Mouse (Mus musculus): ENCODE measurements at regions not wholly inside any gene's neighbourhood (a gene's known extent, or its start where the extent isn't known, plus 50 kb on each side); places are given as distances from the start of the nearest gene placed in this dataset.

GRCm38 (mm10) chr5:4697346-4698095, 60.3 kb downstream of the Fzd1 start:
- DNase-seq, result no peak

- no peak for DNase-seq
Observed at GRCm38 (mm10) chr5:4696701-4697100, 61.1 kb downstream of the Fzd1 start.

- no peak for DNase-seq
Observed at GRCm38 (mm10) chr5:4689130-4689529, 68.7 kb downstream of the Fzd1 start.

- no peak for DNase-seq
Observed at GRCm38 (mm10) chr5:4675316-4675715, 82.5 kb downstream of the Fzd1 start.

- no peak for DNase-seq
Observed at GRCm38 (mm10) chr5:4666381-4666780, 91.5 kb downstream of the Fzd1 start.

GRCm38 (mm10) chr5:4665978-4666377, 91.9 kb downstream of the Fzd1 start:
- no peak for DNase-seq

- DNase-seq, result no peak
Observed at GRCm38 (mm10) chr5:4664918-4665317, 92.9 kb downstream of the Fzd1 start.

GRCm38 (mm10) chr5:4664488-4664887, 93.3 kb downstream of the Fzd1 start:
- DNase-seq, result no peak

- no peak for DNase-seq
Observed at GRCm38 (mm10) chr5:4662198-4662585, 95.6 kb downstream of the Fzd1 start.

- no peak for DNase-seq
Observed at GRCm38 (mm10) chr5:4661420-4662197, 96.2 kb downstream of the Fzd1 start.

GRCm38 (mm10) chr5:4657982-4658381, 99.9 kb downstream of the Fzd1 start:
- no peak for DNase-seq

- DNase-seq, result no peak
Observed at GRCm38 (mm10) chr5:4654186-4654585, 103.6 kb downstream of the Fzd1 start.

GRCm38 (mm10) chr5:4651167-4651955, 106.5 kb downstream of the Fzd1 start:
- DNase-seq, result no peak

GRCm38 (mm10) chr5:4650709-4651108, 107.1 kb downstream of the Fzd1 start:
- no peak for DNase-seq

GRCm38 (mm10) chr5:4649858-4650556, 107.8 kb downstream of the Fzd1 start:
- DNase-seq, result peak; percentile 5

- DNase-seq, result no peak
Observed at GRCm38 (mm10) chr5:4641041-4641440, 116.8 kb downstream of the Fzd1 start.

- no peak for DNase-seq
Observed at GRCm38 (mm10) chr5:4633763-4634162, 124.1 kb downstream of the Fzd1 start.

- DNase-seq, result no peak
Observed at GRCm38 (mm10) chr5:4625206-4625605, 132.6 kb downstream of the Fzd1 start.

GRCm38 (mm10) chr5:4623625-4624024, 134.2 kb downstream of the Fzd1 start:
- DNase-seq, result no peak

GRCm38 (mm10) chr5:4620513-4621210, 137.2 kb downstream of the Fzd1 start:
- no peak for DNase-seq

- no peak for DNase-seq
Observed at GRCm38 (mm10) chr5:4615233-4615632, 142.6 kb downstream of the Fzd1 start.

GRCm38 (mm10) chr5:4597471-4597870, 160.4 kb downstream of the Fzd1 start:
- no peak for DNase-seq
